Mouse (Mus musculus) heart, postnatal 10 days (tissue): ENCODE data around the gene Bnc1. TPM values are rescaled to one million over a fixed set of nuclear protein-coding genes. Genes with fewer than 3 reads are reported as not detected.
A peak's percentile ranks its signal among the peaks of the same experiment; 100 is the strongest.

Experiments used
- DNase-seq, 2 experiments: peaks; one replicate each; pipeline ENCODE4 v3.0.0; 2021
- intact Hi-C: fragments of 180-260 bp; cut with DNase I; formaldehyde crosslinking; loops from one replicate; pipeline ENCODE4 v1.15.1; 2025
- total RNA-seq, 2 experiments: library from RNA; stranded (reverse); gene quantifications; 2 replicates each; pipeline ENCODE4 v1.2.3; 2021

The Bnc1 gene
- total RNA-seq, 2 experiments from 2014 or later = 1.8 to 2.9 TPM

DNA sequence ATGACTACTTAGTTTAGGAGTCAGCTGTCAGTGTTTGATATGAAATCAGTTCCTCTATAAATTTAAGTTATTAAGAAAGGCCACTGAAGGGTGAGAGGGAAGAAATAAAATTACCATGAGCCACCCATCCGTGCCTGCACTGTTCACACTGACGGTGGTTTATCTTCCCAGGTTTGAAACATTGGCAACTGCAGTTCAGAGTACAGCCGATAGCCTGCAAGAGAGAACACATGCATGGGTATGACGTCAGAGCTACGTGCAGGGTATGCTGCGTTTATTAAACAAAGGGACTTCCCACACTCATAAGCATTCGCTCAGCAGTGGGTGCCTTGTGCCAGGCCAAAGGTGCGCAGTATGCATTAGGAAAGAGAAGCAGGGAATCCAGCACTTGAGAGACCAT lies 13.8 kb downstream of the Bnc1 start:
- no peak for DNase-seq
- intact Hi-C loops = no loop called here

DNA sequence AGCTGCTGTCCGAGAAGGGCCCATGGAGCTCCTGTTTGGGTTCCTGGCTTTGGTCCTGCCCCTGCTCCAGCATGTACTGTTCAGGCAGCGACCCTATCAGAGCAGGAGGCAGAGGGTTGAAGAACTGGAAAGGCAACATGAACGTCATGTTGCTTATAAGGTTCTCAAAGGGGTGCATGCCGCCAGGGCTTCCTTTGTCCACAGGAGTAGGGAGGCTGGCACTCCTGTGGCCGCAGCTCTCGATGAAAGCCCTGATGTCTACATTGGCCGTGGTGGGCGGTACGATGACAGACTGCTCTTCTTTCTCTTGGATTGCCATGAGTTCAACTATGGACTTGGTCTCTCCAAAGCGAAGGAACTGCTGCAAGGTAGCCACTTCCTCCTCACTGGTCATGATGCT lies 17.5 kb downstream of the Bnc1 start:
- intact Hi-C loops = no loop called here
- DNase-seq = no peak

DNA sequence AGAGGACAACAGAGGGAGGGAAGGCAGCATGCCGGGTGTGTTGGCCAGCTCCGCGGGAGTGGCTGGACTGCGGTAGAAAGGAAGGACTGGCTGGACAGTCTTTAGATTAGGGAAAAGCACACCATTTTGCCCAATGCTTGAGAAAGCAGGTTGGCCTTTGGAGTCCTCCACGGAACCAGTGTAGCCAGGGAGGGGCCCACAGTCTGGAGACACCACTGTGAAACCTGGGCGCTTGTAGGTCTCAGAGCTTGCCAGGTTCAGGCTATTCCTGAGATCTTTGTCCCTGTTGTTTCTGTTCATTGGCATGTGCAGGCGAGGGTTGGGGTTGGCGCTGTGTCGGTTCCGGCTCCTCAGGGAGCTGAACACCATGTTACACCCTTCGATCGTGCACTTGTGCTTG lies 18.2 kb downstream of the Bnc1 start:
- intact Hi-C loops = no loop called here
- no peak for DNase-seq

DNA sequence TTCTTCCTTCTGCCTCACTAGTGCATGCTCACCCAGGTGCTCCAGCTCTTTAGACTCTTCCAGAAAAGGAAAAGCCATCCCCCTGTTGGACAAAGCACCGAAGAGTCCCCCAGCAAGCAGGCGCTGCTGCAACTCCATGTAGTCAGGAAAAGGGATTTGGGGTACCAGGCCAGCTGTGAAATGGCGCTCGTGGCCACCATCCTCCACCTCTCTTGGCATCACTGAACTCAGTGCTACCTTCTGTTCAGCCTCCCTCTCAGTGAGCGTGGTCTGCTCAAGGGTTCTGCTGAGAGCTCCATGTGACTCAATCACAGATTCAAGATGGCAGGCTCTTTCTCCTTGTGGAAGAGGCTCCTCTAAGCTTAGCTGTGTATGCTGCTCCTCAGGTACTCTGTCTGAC lies 18.8 kb downstream of the Bnc1 start:
- intact Hi-C loops = no loop called here
- DNase-seq = no peak

DNA sequence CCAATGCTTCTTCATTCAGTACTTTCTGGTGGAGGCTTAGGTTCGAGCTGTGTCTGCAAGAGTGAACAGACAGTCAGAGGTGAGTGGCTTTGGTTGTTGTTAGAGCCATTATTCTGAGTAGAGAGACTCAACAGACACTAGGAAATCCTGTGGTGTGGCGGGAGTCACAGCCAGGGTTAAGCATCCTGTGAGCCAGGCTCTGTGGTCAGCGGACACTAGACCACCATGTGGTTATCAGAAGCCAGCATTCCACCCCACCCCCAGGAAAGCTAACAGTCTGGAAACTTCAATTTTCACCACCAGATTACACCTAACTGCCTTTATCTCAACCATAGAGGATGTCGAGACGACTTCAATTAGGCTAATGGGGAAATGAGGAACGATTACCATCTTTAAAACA lies 23.1 kb downstream of the Bnc1 start:
- intact Hi-C loops = no loop called here
- no peak for DNase-seq

DNA sequence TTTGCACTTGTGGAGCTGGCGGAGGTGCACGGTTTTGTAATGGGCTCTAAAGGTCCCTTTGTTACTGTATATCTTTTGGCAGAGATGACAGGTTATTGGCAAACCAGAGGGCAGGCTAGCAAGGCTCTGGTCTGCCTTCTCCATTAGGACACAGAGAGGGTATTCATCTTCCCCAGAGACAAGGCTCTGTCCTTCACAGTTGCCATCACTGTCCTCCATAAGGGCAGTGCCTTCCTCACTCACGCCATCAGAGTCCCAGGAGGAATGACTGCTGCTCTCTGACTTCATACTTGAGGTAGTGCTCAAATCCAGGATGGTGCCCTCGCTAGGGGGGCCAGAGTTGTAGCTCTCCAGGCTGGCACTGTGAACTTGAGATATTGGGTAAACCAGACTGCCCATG lies 23.6 kb downstream of the Bnc1 start:
- intact Hi-C loops = no loop called here

DNA sequence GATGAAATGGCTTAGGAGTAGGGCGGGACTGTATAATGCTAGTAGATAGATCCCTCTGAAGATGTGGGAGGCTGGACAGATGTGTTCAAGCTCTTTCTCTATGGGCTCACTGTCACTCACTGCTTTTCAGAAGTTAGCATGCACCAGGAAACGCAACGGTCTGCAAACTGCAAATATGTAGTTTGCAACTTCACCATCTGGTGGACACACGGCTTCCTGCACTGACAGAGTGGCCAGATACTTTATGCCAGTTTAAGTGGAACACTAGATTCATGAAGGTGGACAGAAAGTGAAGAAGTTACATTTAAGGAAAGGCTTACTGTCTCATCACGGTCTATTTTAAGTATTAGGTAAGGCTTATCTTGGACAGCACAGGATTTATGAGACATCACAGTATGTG lies 25.9 kb downstream of the Bnc1 start:
- intact Hi-C loops = no loop called here
- DNase-seq = no peak

More for the DNA sequence above, 23.6 kb downstream of the Bnc1 start:
- no peak for DNase-seq

DNA sequence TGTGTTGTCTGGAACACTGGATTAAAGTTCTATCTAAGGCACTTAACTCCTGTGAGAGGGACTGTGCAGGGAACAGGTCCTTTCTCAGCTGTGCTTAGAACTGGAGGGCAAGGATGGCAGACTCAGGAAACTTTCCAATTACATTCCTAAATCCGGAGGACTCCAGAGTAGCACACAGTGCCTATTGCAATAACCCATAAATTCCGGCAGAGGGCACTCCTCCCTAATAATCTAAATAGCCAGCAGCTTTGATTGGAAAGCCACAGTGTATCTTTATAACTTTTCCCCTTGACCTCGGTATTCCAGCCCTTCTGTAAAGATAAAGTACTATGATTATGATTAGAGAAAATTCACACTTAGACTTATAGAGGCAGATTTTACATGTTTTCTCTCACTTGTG lies 32.4 kb downstream of the Bnc1 start:
- DNase-seq = peak; percentile 45 to 59

DNA sequence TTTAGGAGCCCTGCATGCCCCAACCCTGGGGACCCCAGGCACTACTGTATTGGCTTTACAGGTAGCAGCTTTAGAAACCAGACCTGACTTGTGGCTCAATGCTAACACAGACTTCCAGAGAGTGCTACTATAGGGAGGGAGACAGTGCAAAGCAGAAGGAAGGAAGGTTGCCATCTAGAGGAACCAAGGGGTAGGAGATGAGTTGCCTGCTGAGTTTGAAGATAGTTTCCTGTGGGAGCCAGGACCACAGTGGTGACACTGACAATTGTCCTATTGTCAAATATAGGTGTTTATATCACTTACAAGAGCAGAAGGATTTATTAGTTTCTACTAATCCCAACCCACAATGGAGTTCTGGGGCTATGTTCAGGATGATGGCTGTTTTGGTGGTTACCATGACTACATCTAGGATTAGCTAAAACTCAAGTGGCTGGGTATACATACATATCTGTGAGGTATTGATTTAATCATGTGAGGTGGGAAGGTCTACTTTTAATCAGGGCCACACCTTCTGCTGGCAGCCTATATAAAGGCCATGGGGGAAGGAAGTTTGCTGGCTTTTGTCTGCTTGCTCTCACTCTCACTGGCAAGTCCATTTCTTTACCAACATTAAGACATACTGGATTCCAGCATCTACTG lies 37.8 kb downstream of the Bnc1 start:
- peak; percentile 16 to 30 for DNase-seq
- intact Hi-C loops = loop anchor here (1.0 kb wide), 1 partner anchor 86 kb away; no protein-coding TSS in a partner anchor

More for the DNA sequence above, 32.4 kb downstream of the Bnc1 start:
- intact Hi-C loops = loop anchor here (1.0 to 5.0 kb wide), 3 partner anchors 160 to 315 kb away; partner anchors contain the start of gene 3110040N11Rik

DNA sequence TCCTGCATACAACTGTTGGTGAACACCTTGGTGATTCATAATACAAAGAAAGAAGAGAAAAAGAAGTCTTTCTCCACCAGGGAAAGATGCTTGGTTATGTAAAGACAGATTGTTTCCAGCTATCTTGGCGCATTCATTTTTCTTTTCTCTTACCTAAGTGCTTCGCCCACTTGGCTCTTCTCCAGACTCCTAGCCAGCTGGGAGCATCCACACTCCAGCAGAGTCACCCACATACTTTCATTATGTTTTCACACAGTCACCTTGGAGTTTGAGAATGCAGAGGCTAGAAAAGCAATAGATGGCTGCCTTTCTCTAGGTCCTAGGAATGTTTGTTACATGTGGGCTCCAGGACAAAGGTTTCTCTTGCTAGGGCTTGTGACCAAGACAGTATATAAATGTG lies 41.6 kb downstream of the Bnc1 start:
- intact Hi-C loops = no loop called here
- DNase-seq = no peak

DNA sequence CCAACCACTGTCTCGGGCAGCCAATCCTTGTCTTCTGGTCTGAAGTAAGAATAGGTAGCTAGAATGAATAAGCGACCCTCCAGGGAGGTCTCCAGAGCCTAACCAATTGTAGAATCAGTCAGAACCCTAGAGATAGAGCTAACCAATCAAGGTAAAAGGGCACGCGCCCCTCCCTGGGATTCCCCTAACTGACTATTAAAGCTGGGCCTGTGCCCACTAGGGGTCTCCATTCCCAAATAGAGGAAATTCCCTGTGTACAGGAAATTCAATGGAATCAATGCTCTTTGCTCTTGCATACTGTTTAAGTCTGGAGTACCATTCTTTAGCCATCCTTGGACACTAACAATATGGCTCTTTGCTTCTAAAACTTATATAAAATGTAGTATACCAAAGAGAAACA lies 46.7 kb downstream of the Bnc1 start:
- intact Hi-C loops = no loop called here
- no peak for DNase-seq

DNA sequence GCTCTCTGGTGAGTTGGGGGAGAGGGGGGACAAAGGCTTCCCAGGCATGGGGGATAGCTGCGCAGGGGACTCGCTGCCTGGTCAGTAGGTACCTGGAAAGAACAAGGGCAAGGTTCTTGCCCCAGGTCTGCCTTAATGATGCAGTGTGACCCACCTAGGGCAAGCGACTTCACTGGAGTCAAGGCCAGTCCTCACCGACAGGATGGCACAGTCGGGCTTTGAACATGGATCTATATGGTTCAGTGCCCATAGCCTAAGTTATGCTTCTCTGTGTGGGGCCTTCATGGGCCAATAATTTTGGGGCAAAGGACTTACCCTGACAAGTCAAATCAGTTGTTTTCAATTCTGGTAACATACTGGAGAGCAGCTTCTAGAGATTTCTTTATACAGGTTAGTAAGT lies 57.3 kb downstream of the Bnc1 start:
- intact Hi-C loops = loop anchor here (2.0 to 5.0 kb wide), 2 partner anchors 68 to 106 kb away; partner anchors contain the start of gene Btbd1
- no peak for DNase-seq

DNA sequence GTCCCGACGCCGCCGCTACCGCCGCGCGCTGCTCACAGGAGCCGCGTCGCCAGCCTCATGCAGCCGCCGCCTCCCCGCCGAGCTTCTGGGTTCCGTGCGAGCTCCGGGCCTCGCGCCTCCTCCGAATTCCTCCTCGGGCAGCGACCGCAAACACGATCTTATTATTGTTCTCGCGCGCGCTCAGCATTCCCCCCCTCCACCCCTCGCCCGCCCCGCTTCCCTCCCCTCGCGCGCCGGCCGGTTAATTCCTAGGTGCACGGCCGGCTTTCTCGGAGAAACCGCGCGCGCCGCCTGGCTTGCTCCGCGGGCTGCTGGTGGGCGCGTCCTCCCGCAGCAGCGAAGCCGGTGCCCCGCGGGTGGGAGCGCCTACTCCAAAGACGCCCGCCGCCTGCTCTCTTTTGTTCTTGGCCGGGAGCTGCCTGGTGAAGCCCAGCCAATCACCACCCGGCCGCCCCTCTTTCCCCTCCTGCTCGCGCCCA lies 57.8 kb downstream of the Bnc1 start, which contains the start of gene Hdgfl3:
Hdgfl3 (minus strand) TSS at position 207 of the 479 bp plus-strand sequence.
- intact Hi-C loops = loop anchor here (2.0 to 5.0 kb wide), 2 partner anchors 67 to 106 kb away; partner anchors contain the start of gene Btbd1
- peak; percentile 88 to 89 for DNase-seq

DNA sequence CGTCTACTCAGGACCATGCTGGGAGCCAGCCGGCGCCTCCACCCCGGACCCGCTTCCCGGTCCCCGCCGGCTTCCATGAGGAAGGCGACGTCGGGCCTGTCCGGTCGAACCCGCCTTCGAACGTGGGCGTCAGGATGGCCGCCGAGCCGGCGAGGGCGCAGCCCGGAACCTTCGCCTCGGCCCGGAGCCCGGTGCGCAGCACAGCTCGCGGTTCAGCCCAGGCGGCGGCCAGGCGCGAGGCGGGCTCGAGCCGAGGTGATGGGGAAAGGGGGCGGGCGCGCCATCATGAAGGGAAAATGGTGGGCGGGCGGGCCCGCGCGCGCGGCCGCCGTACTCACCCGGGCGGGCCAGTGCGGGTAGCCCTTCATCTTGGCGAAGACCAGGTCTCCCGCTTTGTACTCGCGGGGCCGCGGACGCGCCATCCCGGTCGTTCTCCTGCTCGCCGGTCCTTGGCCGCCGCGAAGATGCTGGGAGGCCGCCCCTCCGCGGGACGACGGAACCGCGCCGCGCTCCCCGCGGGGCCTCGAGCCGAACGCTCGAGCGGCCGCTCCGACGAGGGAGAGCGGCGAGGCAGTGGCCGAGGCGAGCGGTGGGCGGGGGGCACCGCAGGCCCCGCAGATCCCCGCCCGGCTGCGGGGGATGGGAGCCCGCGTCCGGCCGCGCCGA lies 58.4 kb downstream of the Bnc1 start:
- intact Hi-C loops = loop anchor here (2.0 to 5.0 kb wide), 2 partner anchors 66 to 105 kb away; partner anchors contain the start of gene Btbd1
- peak; percentile 73 to 79 for DNase-seq

DNA sequence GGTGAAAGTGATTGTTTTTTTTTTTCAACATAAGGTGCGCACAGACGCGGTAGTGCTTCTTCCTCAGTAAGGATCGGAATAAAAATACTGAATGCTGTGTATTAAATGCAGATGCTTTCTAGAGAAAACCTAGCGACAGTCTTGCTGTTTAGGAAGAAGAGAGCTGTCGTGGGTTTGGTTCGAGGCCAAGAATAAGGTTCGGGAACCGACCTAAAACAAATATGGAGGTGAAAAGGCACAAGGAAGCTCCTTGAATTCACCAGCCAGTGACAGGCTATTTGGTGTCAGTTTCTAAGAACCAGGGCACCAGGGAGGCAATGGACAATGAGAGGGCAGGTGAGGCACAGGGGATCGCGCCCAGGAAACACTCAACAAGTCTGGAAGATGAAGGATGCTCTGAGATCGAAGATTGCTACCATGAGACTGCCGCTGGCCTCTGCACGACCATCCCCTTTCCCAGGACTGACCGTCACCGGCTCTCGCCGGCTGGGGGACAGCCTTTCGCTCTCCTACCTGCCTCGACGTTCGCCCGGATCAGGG lies 59.0 kb downstream of the Bnc1 start:
- DNase-seq = no peak
- intact Hi-C loops = loop anchor here (5.0 kb wide), 1 partner anchor 66 kb away; no protein-coding TSS in a partner anchor

DNA sequence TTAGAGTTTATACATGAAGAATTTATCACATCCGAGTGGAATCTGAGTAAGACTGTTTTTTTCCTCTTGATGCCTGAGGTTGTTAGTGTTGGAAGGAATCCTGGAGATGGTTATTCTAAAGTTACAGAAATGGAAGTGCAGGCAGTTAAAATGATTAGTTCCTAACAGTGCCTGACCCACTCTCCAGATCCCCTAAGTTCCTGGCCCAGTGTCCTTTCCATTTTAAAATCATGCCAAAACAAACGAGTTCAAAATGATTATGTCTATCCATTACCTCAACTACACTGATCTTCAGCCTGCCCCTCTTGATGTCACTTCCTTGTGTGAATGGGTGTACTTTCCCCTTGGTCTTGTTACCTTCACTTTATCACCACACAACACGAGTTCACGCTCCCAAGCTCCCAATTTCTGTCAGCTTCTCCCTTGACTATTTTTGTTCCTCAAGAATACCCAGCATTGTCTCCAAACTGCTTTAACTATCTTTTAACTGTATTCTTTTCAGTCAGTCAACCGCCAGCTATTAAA lies 59.5 kb downstream of the Bnc1 start:
- peak in 1 of 2 experiments; percentile 11 for DNase-seq
- intact Hi-C loops = loop anchor here (5.0 kb wide), 1 partner anchor 65 kb away; no protein-coding TSS in a partner anchor

DNA sequence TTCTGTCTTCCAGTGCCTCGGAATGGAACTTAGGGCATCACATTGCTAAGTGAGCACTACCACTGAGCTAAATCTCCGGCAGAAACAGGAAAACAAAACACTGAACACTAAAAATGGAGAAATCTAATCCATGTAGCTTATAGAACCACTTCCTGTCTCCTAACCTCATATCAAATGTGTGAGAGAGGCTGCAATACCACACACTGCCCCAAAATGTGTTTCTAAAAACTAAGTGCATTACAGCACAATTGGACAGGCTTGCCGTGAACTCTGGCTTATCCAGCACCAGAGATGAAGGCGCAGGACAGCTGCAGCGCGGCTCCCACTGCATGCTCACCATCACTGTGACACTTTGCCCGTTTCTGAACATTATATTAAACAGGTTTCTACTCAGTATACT lies 63.1 kb downstream of the Bnc1 start:
- intact Hi-C loops = no loop called here
- DNase-seq = no peak

DNA sequence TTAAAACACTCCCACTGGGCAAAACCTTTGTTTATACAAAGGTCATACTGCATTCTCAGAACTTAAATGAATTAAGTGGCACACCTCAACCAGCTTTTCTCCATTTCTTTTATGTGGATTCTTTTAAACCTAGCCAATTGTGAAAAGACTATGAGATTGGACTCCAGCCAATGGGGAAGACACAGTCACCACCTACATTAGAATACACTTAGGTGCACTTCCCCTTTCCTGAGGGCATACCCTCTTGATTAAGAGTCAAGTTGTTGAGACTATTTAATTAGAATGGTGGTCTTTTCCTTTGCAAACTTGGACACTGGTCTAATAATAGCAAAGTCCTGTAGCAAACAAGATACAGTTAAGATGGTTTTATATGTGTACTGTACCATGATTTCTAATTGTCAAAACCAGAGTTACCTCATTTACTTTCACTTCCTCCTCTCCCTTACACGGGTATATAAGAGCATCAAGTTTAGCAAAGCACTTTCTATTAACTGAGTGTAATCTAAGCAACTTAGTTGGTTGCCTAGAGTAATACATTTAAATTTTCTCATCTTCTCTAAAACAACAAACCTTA lies 70.6 kb downstream of the Bnc1 start:
- DNase-seq = no peak
- intact Hi-C loops = no loop called here

DNA sequence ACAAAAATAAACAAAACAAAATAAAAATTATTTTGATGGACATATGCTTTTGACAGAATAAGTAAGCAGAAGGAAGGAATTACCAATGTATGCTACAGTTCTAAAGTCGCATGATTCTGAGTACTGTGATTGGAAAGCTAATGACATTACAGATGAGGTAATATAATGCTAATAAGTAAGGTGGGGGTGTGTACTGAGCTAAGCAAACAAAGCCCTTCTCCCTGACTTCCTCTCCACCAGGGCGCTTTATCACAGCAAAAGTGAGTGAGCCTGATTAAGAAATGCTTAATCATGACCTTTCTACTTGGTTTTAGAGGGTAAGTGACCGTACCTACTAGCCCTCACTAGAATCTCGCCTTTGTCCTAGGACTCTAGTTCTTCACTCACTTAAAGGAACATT lies 71.8 kb downstream of the Bnc1 start:
- no peak for DNase-seq
- intact Hi-C loops = no loop called here

DNA sequence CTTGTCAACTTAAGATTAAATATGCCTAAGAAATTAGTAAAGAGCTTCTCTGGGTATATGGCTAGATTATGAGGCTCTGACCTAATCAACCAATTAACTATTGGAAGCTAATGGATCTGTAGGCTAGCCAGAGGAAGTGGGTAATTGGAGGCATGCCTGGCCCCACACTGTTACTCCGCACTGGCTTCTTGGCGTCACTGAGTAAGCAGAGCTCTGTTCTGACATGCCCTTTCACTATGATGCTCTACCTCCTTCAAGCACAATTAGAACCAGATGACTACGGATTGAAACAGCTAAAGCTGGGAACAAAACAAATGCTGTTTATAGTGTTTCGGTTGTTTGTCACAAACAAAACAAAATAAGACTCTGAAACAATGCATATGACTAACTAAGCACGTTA lies 73.8 kb downstream of the Bnc1 start:
- no peak for DNase-seq
- intact Hi-C loops = no loop called here
